Comparison of ENCODE assay signal across 9 mouse cellular contexts in genomic region chr6:120001718-120002117, GRCm38 (mm10). TPM values are rescaled to one million over a fixed set of nuclear protein-coding genes. Genes with fewer than 3 reads are reported as not detected.
DNase-seq lines count a peak whose midpoint lies in the region; ATAC-seq and TF ChIP-seq lines count a peak whose summit lies in the region.
"Had no signal": no experiment of that assay in that cellular context is flagged by ENCODE, and none has a peak within 500 bp of the region (broad histone marks: within the 10 kb centered on the region; RNA-seq: fewer than 3 reads in every experiment).

No protein-coding gene starts in this region.

- no peaks in the 10 kb centered on the region for H3K4me1 ChIP-seq in lung, postnatal 0 days (ENCODE audit: insufficient read depth, low read depth, low read length)
- H3K4me1 ChIP-seq in forebrain, embryonic 15.5 days, result no peaks in the 10 kb centered on the region
- H3K4me1 ChIP-seq: limb, embryonic 15.5 days had no signal

- no peaks in the 10 kb centered on the region for H3K9me3 ChIP-seq in lung, postnatal 0 days (ENCODE audit: low read length)
- no peaks in the 10 kb centered on the region for H3K9me3 ChIP-seq in forebrain, embryonic 15.5 days
- H3K9me3 ChIP-seq: limb, embryonic 15.5 days had no signal

- ATAC-seq in lung, postnatal 0 days, result no peak
- ATAC-seq in megakaryocyte-erythroid progenitor cell, adult 5-6 weeks (replicated peaks; ENCODE audit: low FRiP score, low TSS enrichment, poor library complexity, severe bottlenecking), result 0 out of 2 replicates have a peak, but pooled peaks have one; percentile 73
- no peak for ATAC-seq in forebrain, embryonic 15.5 days (replicated peaks)

- peak; percentile 16 to 81 for DNase-seq in frontal cortex, adult 2 months (ENCODE audit: extremely low spot score in 1 of 2, low spot score in 1 of 2)
- no peak for DNase-seq in frontal cortex, postnatal 25 days (ENCODE audit: low spot score in 2 of 2)
- peak; percentile 71 for DNase-seq in lung, postnatal 0 days (ENCODE audit: low spot score)
- no peak for DNase-seq in lung, adult 18-20 months
- DNase-seq in c-Kit-positive CD71-positive TER-119-negative erythroid progenitor cells, embryonic 14.5 days (ENCODE audit: low read depth), result peak; percentile 63
- no peak for DNase-seq in urinary bladder, postnatal 36 days (ENCODE audit: low spot score in 2 of 2)

- H3K4me3 ChIP-seq in lung, postnatal 0 days (ENCODE audit: low read depth, low read length), result no peak overlapping the region
- H3K4me3 ChIP-seq in forebrain, embryonic 15.5 days, result no peak overlapping the region
- H3K4me3 ChIP-seq: limb, embryonic 15.5 days had no signal

- H3K9ac ChIP-seq in lung, postnatal 0 days (replicated peaks; ENCODE audit: low read depth), result no peak overlapping the region
- H3K9ac ChIP-seq in forebrain, embryonic 15.5 days (replicated peaks), result no peak overlapping the region
- H3K9ac ChIP-seq: limb, embryonic 15.5 days had no signal

- no peaks in the 10 kb centered on the region for H3K36me3 ChIP-seq in lung, postnatal 0 days (ENCODE audit: insufficient read depth, low read length)
- H3K36me3 ChIP-seq in forebrain, embryonic 15.5 days, result peaks cover 3% of the 10 kb centered on the region; the same call in 1 of the 2 replicates

- TF ChIP-seq EP300 in lung, postnatal 0 days (IDR thresholded peaks at IDR 0.05), result no peak

- TF ChIP-seq CTCF in lung, postnatal 0 days (IDR thresholded peaks at IDR 0.05), result peak; percentile 72

- H3K4me2 ChIP-seq in lung, postnatal 0 days (replicated peaks; ENCODE audit: low read depth, low read length), result no peak overlapping the region
- H3K4me2 ChIP-seq in forebrain, embryonic 15.5 days (replicated peaks), result no peak overlapping the region
- H3K4me2 ChIP-seq: limb, embryonic 15.5 days had no signal

- H3K27me3 ChIP-seq in lung, postnatal 0 days (replicated peaks; ENCODE audit: insufficient read depth, low read length), result no peaks in the 10 kb centered on the region
- no peaks in the 10 kb centered on the region for H3K27me3 ChIP-seq in forebrain, embryonic 15.5 days
- H3K27me3 ChIP-seq: limb, embryonic 15.5 days had no signal

- no peak overlapping the region for H3K27ac ChIP-seq in lung, postnatal 0 days (ENCODE audit: low read length)
- H3K27ac ChIP-seq in forebrain, embryonic 15.5 days (replicated peaks), result no peak overlapping the region
- H3K27ac ChIP-seq: limb, embryonic 15.5 days had no signal

RNA-seq across cellular contexts. Expression of gene Wnk1, which starts 36.8 kb away (rescaled TPM):
- 171 and 181 TPM in 2 replicates for polyA plus RNA-seq in frontal cortex, adult 2 months (2012; rRNA removed)
- polyA plus RNA-seq in lung, postnatal 0 days (2015; fragmentation: Nextera tagmentation; extraction: Ambion mirVana), result 72.7 and 95.8 TPM in 2 replicates
- total RNA-seq in megakaryocyte-erythroid progenitor cell, adult 5-6 weeks (2014; fragmentation: Nextera tagmentation), result 268 and 306 TPM in 2 replicates
- 123 and 192 TPM in 2 replicates for total RNA-seq in megakaryocyte-erythroid progenitor cell, adult 5-6 weeks (2017)
- 55.2 and 56.5 TPM in 2 replicates for polyA plus RNA-seq in forebrain, embryonic 15.5 days (2015; fragmentation: Nextera tagmentation; extraction: Ambion mirVana)

Comparison
In these comparisons a context has a peak if more than half of its experiments do, and no peak if none do; other contexts are left out.
1. DNase-seq: peak in frontal cortex, adult 2 months (2 of 2), lung, postnatal 0 days (single experiment) and c-Kit-positive CD71-positive TER-119-negative erythroid progenitor cells, embryonic 14.5 days (single experiment); none in frontal cortex, postnatal 25 days (0 of 2), lung, adult 18-20 months (0 of 2) and urinary bladder, postnatal 36 days (0 of 2).